Mouse (Mus musculus): ENCODE results near the gene Npy4r. TPM values are rescaled to one million over a fixed set of nuclear protein-coding genes. Genes with fewer than 3 reads are reported as not detected.
A peak's percentile ranks its signal among the peaks of the same experiment; 100 is the strongest.

The Npy4r gene
- not detected for polyA plus RNA-seq (2017; shearing (Covaris generic))

DNA sequence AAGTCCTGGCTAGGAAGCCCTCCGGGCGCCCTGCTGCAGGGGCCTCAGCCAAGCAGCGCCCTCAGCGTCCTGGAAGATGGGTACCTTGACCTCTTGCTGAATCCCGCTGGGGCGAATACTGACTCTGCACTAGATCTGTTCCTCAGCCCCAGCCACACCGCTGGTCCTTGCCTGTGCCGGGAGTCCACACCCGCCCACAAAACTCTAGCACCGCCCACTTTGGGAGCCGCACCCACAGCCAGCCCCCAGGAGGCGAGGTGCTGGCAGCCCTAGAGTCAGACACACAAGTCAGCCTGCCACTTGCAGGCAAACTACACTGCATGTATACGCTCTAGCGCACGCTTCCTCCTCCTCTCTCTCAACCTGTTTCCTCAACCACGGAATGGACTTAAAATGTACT lies at the start of gene Npy4r:
Gene Npy4r, minus strand, starts transcription at position 148 of the 400 bp plus-strand sequence.
- no peak for ATAC-seq

GRCm38 (mm10) chr14:34201231-34202035 lies 49.1 kb upstream of the Npy4r start, which contains the start of gene Gprin2:
TSS of gene Gprin2 (minus strand) at chr14:34201653.
- ATAC-seq, result no peak

DNA sequence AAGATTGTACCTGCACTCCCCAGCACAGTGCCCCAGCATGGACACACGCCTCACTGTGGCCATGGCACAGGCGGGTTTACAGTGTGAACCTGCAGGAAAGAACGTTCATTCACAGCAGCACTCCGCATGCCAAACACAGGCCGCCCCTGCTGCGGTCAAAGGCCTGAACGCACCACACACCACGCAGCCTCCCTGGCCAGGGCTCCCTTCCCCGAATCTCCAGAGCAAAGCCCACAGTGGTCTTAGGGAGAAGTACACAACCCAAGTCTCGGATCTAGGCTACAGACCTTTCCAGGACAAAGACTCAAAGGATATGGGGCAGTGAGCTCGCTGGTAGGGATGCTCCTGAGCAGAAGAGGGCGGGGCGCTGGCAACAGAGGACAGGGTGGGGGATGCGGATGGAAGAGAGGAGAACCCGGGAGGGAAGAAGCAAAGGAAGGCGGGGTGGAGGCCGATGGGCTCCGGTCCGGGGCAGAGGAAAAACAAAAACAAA lies 48.5 kb upstream of the Npy4r start:
- ATAC-seq, result no peak

- no peak for ATAC-seq
Observed at GRCm38 (mm10) chr14:34196706-34197105, 44.4 kb upstream of the Npy4r start.

- ATAC-seq, result no peak
Observed at GRCm38 (mm10) chr14:34195466-34195865, 43.2 kb upstream of the Npy4r start.

DNA sequence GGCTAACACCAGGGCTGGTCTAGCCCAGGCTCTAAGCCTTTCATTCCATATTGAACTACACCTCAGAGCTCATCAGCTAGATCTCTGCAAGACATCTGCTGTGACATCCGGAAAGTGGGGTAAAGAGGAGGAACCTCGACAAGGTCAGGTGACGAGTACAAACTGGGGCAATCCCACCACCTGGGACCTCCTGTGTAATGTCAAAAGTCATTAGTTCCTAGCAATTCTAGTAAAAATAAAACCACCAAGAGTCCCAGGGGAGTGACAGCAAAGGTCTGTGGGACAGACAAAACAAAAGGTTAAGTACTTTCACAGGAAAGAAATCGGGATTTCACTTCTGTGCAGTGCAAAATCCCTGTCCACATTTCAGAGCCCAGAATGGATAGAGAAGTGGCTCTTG lies 41.6 kb upstream of the Npy4r start:
- ATAC-seq, result no peak

DNA sequence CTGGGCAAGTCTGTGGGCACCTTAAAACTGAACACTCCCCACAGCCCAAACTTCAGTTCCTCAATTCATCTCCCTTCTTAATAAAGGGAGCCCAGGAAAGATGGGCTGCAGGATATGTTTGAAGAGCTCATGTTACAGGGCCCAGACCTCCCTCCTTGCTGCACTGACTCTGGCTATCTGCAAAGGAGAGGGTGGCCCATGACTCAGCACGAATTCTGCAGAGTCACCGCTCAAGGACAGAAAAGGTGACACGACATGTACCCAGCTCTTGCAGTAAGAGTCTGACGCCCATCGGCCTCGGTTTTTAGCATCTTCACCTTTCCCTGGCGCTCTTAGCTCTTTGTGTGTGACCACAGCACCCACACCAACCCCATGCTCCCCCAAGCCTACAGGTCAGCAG lies 38.1 kb upstream of the Npy4r start:
- ATAC-seq, result no peak

GRCm38 (mm10) chr14:34188629-34189028 lies 36.3 kb upstream of the Npy4r start:
- no peak for ATAC-seq

- ATAC-seq, result no peak
Observed at GRCm38 (mm10) chr14:34183101-34183500, 30.8 kb upstream of the Npy4r start.

DNA sequence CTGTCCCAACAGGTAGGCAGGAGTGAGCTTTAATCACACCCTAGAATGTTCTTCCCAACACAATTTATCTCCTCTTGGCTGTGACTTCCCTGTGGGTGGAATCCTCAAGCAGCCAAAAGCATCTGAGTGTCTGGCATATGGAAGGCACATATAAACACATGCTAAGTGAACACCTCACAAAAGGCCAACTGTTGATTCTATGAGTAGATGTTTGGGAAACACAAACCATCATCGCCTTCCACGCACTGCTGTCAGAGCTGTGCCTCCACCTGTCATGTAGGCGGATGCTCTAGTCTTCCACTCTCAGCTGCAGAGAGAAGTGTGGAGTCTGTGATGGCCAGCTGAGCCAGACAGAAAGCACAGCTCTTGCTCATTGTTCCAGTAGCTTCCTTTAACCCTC lies 27.1 kb upstream of the Npy4r start:
- no peak for ATAC-seq

DNA sequence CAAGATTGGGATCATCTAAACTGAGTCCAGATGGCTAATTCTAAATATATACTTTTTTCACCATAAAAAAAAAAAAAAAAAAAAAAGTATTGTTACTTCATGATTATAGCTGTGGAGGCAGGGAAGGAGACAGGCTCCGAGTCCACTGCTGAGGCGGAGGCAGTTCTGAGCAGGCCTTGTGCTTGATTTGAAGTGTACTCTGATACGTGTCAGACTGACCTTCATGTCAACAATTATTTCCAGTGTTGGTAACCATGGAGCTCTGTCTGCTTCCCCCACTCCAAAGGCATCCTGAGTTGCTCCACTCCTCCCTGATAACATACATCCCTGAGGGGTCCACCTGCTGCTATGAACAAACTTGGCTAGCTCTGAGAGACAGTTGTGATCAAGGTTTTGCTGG lies 18.8 kb upstream of the Npy4r start:
- ATAC-seq, result no peak

DNA sequence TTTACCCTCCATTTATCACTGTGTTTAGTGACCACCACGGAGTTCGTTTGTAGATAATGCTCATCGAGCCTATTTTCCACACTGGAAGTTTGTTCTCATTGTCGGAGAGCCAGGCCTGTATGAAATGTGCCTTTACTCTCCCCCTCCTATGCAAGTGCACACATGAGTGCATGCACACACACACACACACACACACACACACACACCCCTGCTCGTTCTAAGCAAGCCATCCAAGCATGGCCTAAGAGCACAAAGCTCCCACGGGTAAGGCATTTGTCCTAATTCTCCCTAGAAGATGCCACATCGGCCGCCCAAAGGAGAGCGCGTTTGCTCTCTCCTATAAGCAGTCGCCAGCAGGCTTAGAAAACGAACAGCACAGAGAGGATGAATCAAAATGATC lies 3.5 kb upstream of the Npy4r start:
- no peak for ATAC-seq

- ATAC-seq, result peak; percentile 28
Observed at GRCm38 (mm10) chr14:34154601-34155337, 2.5 kb upstream of the Npy4r start.

GRCm38 (mm10) chr14:34142915-34143314 lies 9.4 kb downstream of the Npy4r start:
- ATAC-seq, result no peak

- no peak for ATAC-seq
Observed at GRCm38 (mm10) chr14:34142316-34142715, 10.0 kb downstream of the Npy4r start.

DNA sequence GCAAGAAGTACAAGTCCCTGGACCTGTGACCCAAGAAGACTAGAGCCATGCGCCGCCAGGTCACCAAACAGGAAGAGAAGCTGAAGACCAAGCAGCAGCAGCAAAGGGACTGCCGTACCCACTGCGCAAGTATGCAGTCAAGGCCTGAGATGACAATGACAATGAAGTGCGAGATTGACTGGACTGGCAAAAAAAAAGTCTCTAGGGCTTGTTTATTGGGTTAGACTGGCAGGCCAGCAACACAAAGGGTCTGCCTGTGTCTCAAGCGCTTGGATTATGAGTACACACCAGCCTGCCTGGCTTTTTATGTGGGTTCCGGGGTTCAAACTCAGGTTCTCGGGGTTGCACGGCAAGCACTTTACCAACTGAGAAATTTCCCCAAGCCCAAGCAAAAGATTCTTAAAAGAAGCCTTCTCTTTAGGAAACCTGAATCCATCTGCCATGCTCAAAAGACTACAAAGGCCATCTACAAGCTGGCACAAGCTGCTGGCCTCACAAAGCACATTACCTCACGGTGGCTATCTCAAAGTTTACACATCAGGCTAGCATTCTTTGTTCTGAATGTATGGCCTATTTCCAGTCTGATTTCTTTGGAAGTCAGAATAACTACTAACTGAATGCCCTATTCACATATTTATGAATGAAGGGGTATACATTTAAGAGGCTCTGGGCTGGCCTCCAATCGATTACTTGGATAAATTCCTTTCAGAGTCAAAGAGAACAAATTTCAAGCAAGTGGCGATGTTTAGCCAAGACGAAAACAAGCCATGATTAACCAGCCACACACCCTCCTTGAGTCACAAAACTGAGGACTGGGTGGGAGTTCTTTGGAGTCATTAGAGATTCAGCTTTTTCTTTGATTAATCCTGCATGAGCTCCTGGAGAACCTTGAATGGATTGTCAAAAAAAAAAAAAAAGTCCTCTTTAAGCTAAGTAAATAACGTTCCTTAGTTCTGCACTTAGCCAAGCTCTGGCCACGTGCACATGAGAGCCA lies 12.3 kb downstream of the Npy4r start:
- ATAC-seq, result no peak

DNA sequence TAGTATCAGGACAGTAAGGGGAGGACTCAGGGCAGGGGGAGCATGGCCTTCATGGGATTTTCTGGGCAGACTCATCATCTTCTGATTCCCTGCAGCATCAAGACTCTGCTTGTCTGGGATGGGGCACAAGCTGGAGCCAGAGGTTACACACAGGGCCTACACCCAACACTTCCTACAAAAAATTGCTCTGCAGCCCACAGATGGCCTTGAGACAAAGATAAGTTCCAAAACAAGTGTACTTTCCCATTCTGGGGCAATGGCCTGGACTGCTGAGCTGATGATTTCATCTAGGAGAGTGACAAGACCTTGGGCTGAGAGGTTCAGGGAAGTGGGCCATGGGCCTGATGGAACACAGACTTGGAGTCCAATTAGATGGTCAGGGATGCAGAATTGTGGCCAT lies 16.9 kb downstream of the Npy4r start:
- ATAC-seq, result no peak

DNA sequence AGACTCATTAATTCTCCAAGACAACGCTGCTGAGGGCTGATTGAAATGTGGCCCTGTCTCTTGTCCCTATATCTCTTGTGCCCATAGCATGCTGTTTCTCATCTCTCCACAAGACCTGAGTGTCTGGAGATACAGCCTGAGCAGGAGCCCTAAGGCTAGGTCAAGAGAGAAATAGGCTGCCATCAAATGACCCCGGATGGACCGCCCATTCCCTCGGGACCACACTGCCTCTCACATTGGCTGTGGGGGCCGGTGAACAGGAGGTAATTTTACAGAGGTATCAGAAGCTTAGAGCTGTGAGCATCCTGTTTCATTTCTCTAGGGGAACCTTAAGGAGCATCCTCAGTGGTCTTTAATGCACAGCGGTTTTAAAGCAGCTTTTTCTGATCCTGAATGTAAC lies 21.1 kb downstream of the Npy4r start:
- ATAC-seq, result no peak

DNA sequence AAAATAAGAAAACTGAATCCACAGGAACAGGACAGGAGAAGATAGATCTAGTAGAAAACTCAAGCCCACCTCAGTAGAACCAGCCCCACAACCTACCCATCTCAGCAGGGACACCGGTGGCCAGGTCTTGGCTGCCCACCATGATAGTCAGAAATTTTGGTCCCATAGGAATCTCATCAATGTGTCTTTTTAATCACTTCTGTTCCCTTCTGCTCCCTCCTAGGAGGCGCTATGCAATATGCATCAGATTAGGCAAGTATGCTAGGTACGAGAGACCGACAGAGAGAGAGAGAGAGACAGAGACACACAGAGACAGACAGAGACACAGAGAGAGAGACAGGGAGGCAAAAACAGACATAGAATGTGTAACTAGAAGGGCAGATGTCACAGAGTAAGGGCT lies 30.6 kb downstream of the Npy4r start:
- no peak for ATAC-seq

GRCm38 (mm10) chr14:34120923-34121351 lies 31.4 kb downstream of the Npy4r start:
- no peak for ATAC-seq

GRCm38 (mm10) chr14:34120016-34120910 lies 32.0 kb downstream of the Npy4r start:
- no peak for ATAC-seq
